In genomic region chr17:30573990-30574782, GRCm38 (mm10) we compare ENCODE assay signal across 9 mouse cellular contexts. TPM values are rescaled to one million over a fixed set of nuclear protein-coding genes. Genes with fewer than 3 reads are reported as not detected.
A peak's percentile ranks its signal among the peaks of the same experiment; 100 is the strongest.
DNase-seq lines count a peak whose midpoint lies in the region; ATAC-seq and TF ChIP-seq lines count a peak whose summit lies in the region.
"Had no signal": no experiment of that assay in that cellular context is flagged by ENCODE, and none has a peak within 500 bp of the region (broad histone marks: within the 10 kb centered on the region; RNA-seq: fewer than 3 reads in every experiment).

No protein-coding gene starts in this region.

- H3K9me3 ChIP-seq in embryonic facial prominence, embryonic 12.5 days: no peaks in the 10 kb centered on the region
- no peaks in the 10 kb centered on the region for H3K9me3 ChIP-seq in intestine, postnatal 0 days (ENCODE audit: control insufficient read depth)
- H3K9me3 ChIP-seq in lung, postnatal 0 days (ENCODE audit: low read length): no peaks in the 10 kb centered on the region
- H3K9me3 ChIP-seq: embryonic facial prominence, embryonic 15.5 days had no signal

- no peaks in the 10 kb centered on the region for H3K36me3 ChIP-seq in embryonic facial prominence, embryonic 12.5 days
- no peaks in the 10 kb centered on the region for H3K36me3 ChIP-seq in intestine, postnatal 0 days (ENCODE audit: control insufficient read depth, insufficient read depth)
- no peaks in the 10 kb centered on the region for H3K36me3 ChIP-seq in lung, postnatal 0 days (ENCODE audit: insufficient read depth, low read length)
- H3K36me3 ChIP-seq: embryonic facial prominence, embryonic 15.5 days had no signal

- DNase-seq in adrenal gland, postnatal 14 days: peak; percentile 24
- DNase-seq in adrenal gland, postnatal 10 days: no peak
- DNase-seq in lung, postnatal 0 days (ENCODE audit: low spot score): peak; percentile 55
- no peak for DNase-seq in embryo, embryonic 11 days
- DNase-seq in urinary bladder, postnatal 10 days (ENCODE audit: low spot score): no peak
- no peak for DNase-seq in urinary bladder, postnatal 4 days (ENCODE audit: low spot score in 2 of 2)

- H3K27ac ChIP-seq in embryonic facial prominence, embryonic 12.5 days: no peak overlapping the region
- H3K27ac ChIP-seq in intestine, postnatal 0 days (ENCODE audit: low read depth, low read length): no peak overlapping the region
- peak overlapping the region; percentile 57; the same call in 1 of the 2 replicates for H3K27ac ChIP-seq in lung, postnatal 0 days (ENCODE audit: low read length)
- H3K27ac ChIP-seq: embryonic facial prominence, embryonic 15.5 days had no signal

- no peak overlapping the region for H3K9ac ChIP-seq in embryonic facial prominence, embryonic 12.5 days
- H3K9ac ChIP-seq in intestine, postnatal 0 days (ENCODE audit: low read depth, low read length): no peak overlapping the region
- H3K9ac ChIP-seq in lung, postnatal 0 days (replicated peaks; ENCODE audit: low read depth): no peak overlapping the region
- H3K9ac ChIP-seq: embryonic facial prominence, embryonic 15.5 days had no signal

- TF ChIP-seq CTCF in intestine, postnatal 0 days (IDR thresholded peaks at IDR 0.05; ENCODE audit: low read depth): no peak
- no peak for TF ChIP-seq CTCF in lung, postnatal 0 days (IDR thresholded peaks at IDR 0.05)

- peak; percentile 56; the same call in 1 of the 2 replicates for TF ChIP-seq EP300 in lung, postnatal 0 days (IDR thresholded peaks at IDR 0.05)

- H3K4me3 ChIP-seq in embryonic facial prominence, embryonic 12.5 days: 0 out of 2 replicates have a peak overlapping the region, but pooled peaks have one; percentile 83
- H3K4me3 ChIP-seq in intestine, postnatal 0 days (ENCODE audit: low read depth, low read length): no peak overlapping the region
- H3K4me3 ChIP-seq in lung, postnatal 0 days (ENCODE audit: low read depth, low read length): no peak overlapping the region

- peak overlapping the region; percentile 8; the same call in 1 of the 2 replicates for H3K4me2 ChIP-seq in embryonic facial prominence, embryonic 12.5 days (replicated peaks)
- H3K4me2 ChIP-seq in intestine, postnatal 0 days (replicated peaks; ENCODE audit: low read depth): peak overlapping the region; percentile 85; the same call in 1 of the 2 replicates
- H3K4me2 ChIP-seq in lung, postnatal 0 days (replicated peaks; ENCODE audit: low read depth, low read length): no peak overlapping the region

- no peaks in the 10 kb centered on the region for H3K27me3 ChIP-seq in embryonic facial prominence, embryonic 12.5 days
- H3K27me3 ChIP-seq in intestine, postnatal 0 days (replicated peaks; ENCODE audit: control insufficient read depth, insufficient read depth, low read length): no peaks in the 10 kb centered on the region
- H3K27me3 ChIP-seq in lung, postnatal 0 days (replicated peaks; ENCODE audit: insufficient read depth, low read length): no peaks in the 10 kb centered on the region
- H3K27me3 ChIP-seq: embryonic facial prominence, embryonic 15.5 days had no signal

- 71% methylated on average over 8 of the region's 8 CpGs for WGBS in embryonic facial prominence, embryonic 12.5 days
- 75% methylated on average over 8 of the region's 8 CpGs for WGBS in intestine, postnatal 0 days
- 45% methylated on average over 8 of the region's 8 CpGs for WGBS in lung, postnatal 0 days

- peaks cover 13% of the 10 kb centered on the region; the same call in 1 of the 2 replicates for H3K4me1 ChIP-seq in embryonic facial prominence, embryonic 12.5 days
- H3K4me1 ChIP-seq in intestine, postnatal 0 days (replicated peaks; ENCODE audit: control insufficient read depth, insufficient read depth, low read length): peaks cover 14% of the 10 kb centered on the region; the same call in 1 of the 2 replicates
- peaks cover 14% of the 10 kb centered on the region; the same call in 1 of the 2 replicates for H3K4me1 ChIP-seq in lung, postnatal 0 days (ENCODE audit: insufficient read depth, low read depth, low read length)

- ATAC-seq in embryonic facial prominence, embryonic 12.5 days (ENCODE audit: insufficient number of reproducible peaks, insufficient read depth, low FRiP score, low TSS enrichment): no peak
- no peak for ATAC-seq in intestine, postnatal 0 days
- ATAC-seq in lung, postnatal 0 days: no peak

RNA-seq across cellular contexts. Expression of gene Btbd9, which starts 2.1 kb away (rescaled TPM):
- total RNA-seq in adrenal gland, postnatal 14 days (2021): 35.9 and 36.9 TPM in 2 replicates
- 10 to 100 TPM; 25.3 to 34.6 TPM for total RNA-seq in adrenal gland, postnatal 10 days (2021)
- 71.6 and 78.9 TPM in 2 replicates for polyA plus RNA-seq in embryonic facial prominence, embryonic 12.5 days (2016; fragmentation: Nextera tagmentation; extraction: Ambion mirVana)
- 35.9 and 42.6 TPM in 2 replicates for polyA plus RNA-seq in intestine, postnatal 0 days (2015; fragmentation: Nextera tagmentation; extraction: Ambion mirVana)
- polyA plus RNA-seq in lung, postnatal 0 days (2015; fragmentation: Nextera tagmentation; extraction: Ambion mirVana): 40.6 and 41.7 TPM in 2 replicates

RNA-seq across cellular contexts. Expression of gene Dnah8, which starts 50.0 kb away (rescaled TPM):
- total RNA-seq in adrenal gland, postnatal 14 days (2021): 1.3 and 2.7 TPM in 2 replicates
- 1 to 10 TPM; 1.4 to 2.4 TPM for total RNA-seq in adrenal gland, postnatal 10 days (2021)
- polyA plus RNA-seq in embryonic facial prominence, embryonic 12.5 days (2016; fragmentation: Nextera tagmentation; extraction: Ambion mirVana): 1.4 and 2.1 TPM in 2 replicates
- 0.35 and 0.72 TPM in 2 replicates for polyA plus RNA-seq in intestine, postnatal 0 days (2015; fragmentation: Nextera tagmentation; extraction: Ambion mirVana)
- 9.8 and 10.7 TPM in 2 replicates for polyA plus RNA-seq in lung, postnatal 0 days (2015; fragmentation: Nextera tagmentation; extraction: Ambion mirVana)

RNA-seq across cellular contexts. Expression of gene Glo1, which starts 52.5 kb away (rescaled TPM):
- 105 and 123 TPM in 2 replicates for total RNA-seq in adrenal gland, postnatal 14 days (2021)
- 100 to 1,000 TPM; 123 to 131 TPM for total RNA-seq in adrenal gland, postnatal 10 days (2021)
- 215 and 218 TPM in 2 replicates for polyA plus RNA-seq in embryonic facial prominence, embryonic 12.5 days (2016; fragmentation: Nextera tagmentation; extraction: Ambion mirVana)
- polyA plus RNA-seq in intestine, postnatal 0 days (2015; fragmentation: Nextera tagmentation; extraction: Ambion mirVana): 169 and 176 TPM in 2 replicates
- polyA plus RNA-seq in lung, postnatal 0 days (2015; fragmentation: Nextera tagmentation; extraction: Ambion mirVana): 159 and 161 TPM in 2 replicates

Comparison
In these comparisons a context has a peak if more than half of its experiments do, and no peak if none do; other contexts are left out.
1. DNase-seq: peak in adrenal gland, postnatal 14 days (single experiment) and lung, postnatal 0 days (single experiment); none in adrenal gland, postnatal 10 days (single experiment), embryo, embryonic 11 days (single experiment), urinary bladder, postnatal 10 days (single experiment) and urinary bladder, postnatal 4 days (0 of 2).